Mouse (Mus musculus): ENCODE measurements around the gene Epb41l5. TPM values are rescaled to one million over a fixed set of nuclear protein-coding genes. Genes with fewer than 3 reads are reported as not detected.

Epb41l5 gene
- total RNA-seq, 2 experiments from 2014 or later, result 9.1 to 11.9 TPM

- DNase-seq, result no peak
These were observed 51.8 kb downstream of the Epb41l5 start for GRCm38 (mm10) chr1:119596954-119597480.

- DNase-seq, result peak; percentile 4 to 22
These were observed 58.8 kb downstream of the Epb41l5 start for GRCm38 (mm10) chr1:119590041-119590440.

- DNase-seq, result no peak
These were observed 63.8 kb downstream of the Epb41l5 start for GRCm38 (mm10) chr1:119584974-119585373.

GRCm38 (mm10) chr1:119570134-119570533, 78.7 kb downstream of the Epb41l5 start:
- no peak for DNase-seq

- DNase-seq, result no peak
These were observed 83.3 kb downstream of the Epb41l5 start for GRCm38 (mm10) chr1:119565531-119565930.

GRCm38 (mm10) chr1:119557641-119558395, 91.0 kb downstream of the Epb41l5 start:
- DNase-seq, result peak in 1 of 2 experiments; percentile 17

- no peak for DNase-seq
These were observed 93.1 kb downstream of the Epb41l5 start for GRCm38 (mm10) chr1:119555651-119556050.

- DNase-seq, result no peak
These were observed 97.1 kb downstream of the Epb41l5 start for GRCm38 (mm10) chr1:119551651-119552050.

- no peak for DNase-seq
These were observed 98.7 kb downstream of the Epb41l5 start for GRCm38 (mm10) chr1:119550064-119550463.

GRCm38 (mm10) chr1:119549327-119549689, 99.5 kb downstream of the Epb41l5 start:
- no peak for DNase-seq

GRCm38 (mm10) chr1:119548668-119549326, 100.0 kb downstream of the Epb41l5 start:
- DNase-seq, result peak; percentile 85 to 87

GRCm38 (mm10) chr1:119546490-119546889, 102.3 kb downstream of the Epb41l5 start:
- DNase-seq, result no peak

GRCm38 (mm10) chr1:119545671-119546070, 103.1 kb downstream of the Epb41l5 start:
- DNase-seq, result no peak

GRCm38 (mm10) chr1:119545164-119545563, 103.6 kb downstream of the Epb41l5 start:
- DNase-seq, result no peak

- no peak for DNase-seq
These were observed 104.1 kb downstream of the Epb41l5 start for GRCm38 (mm10) chr1:119544611-119545155.

- no peak for DNase-seq
These were observed 105.5 kb downstream of the Epb41l5 start for GRCm38 (mm10) chr1:119543316-119543715.

- DNase-seq, result no peak
These were observed 107.2 kb downstream of the Epb41l5 start for GRCm38 (mm10) chr1:119541570-119541969.

GRCm38 (mm10) chr1:119540836-119541557, 107.8 kb downstream of the Epb41l5 start:
- DNase-seq, result peak; percentile 25 to 46

- DNase-seq, result no peak
These were observed 109.5 kb downstream of the Epb41l5 start for GRCm38 (mm10) chr1:119539252-119539651.

GRCm38 (mm10) chr1:119537651-119538050, 111.1 kb downstream of the Epb41l5 start:
- DNase-seq, result no peak

GRCm38 (mm10) chr1:119536122-119536521, 112.7 kb downstream of the Epb41l5 start:
- no peak for DNase-seq

GRCm38 (mm10) chr1:119534341-119534740, 114.5 kb downstream of the Epb41l5 start:
- no peak for DNase-seq
